Mouse (Mus musculus) lung, postnatal 0 days (tissue): ENCODE measurements around the gene Intu. TPM values are rescaled to one million over a fixed set of nuclear protein-coding genes. Genes with fewer than 3 reads are reported as not detected.

Experiments
- ATAC-seq: fragments of 200-750 bp; cut with Nextera tagmentation; 2 replicates; pipeline ENCODE4 v1.8.0; 2017; ENCODE audit warnings: moderate library complexity
- DNase-seq: peaks from one replicate; pipeline ENCODE4 v3.0.0-alpha.2; 2016; ENCODE audit warnings: low spot score
- H3K27ac ChIP-seq: fragments of 300-500 bp; sonication (generic); 2 replicates; pipeline ENCODE4 v1.5.1; 2014; ENCODE audit warnings: antibody characterized with exemption, mild to moderate bottlenecking, low read length, mixed read lengths
- H3K27me3 ChIP-seq: fragments of 300-500 bp; sonication (generic); replicated peaks from 2 replicates; pipeline ENCODE4 v1.6.1; 2014; ENCODE audit warnings: low read length, mixed read lengths; ENCODE audit not compliant: insufficient read depth
- H3K36me3 ChIP-seq: fragments of 300-500 bp; sonication (generic); 2 replicates; pipeline ENCODE4 v1.6.1; 2014; ENCODE audit warnings: low read length, mixed read lengths; ENCODE audit not compliant: insufficient read depth
- H3K4me1 ChIP-seq: fragments of 300-500 bp; sonication (generic); 2 replicates; pipeline ENCODE4 v1.6.1; 2014; ENCODE audit warnings: antibody characterized with exemption, low read depth, low read length, mixed read lengths; ENCODE audit not compliant: insufficient read depth
- H3K4me2 ChIP-seq: fragments of 300-500 bp; sonication (generic); replicated peaks from 2 replicates; pipeline ENCODE4 v1.6.1; 2014; ENCODE audit warnings: low read depth, mild to moderate bottlenecking, low read length, moderate library complexity, mixed read lengths
- H3K4me3 ChIP-seq: fragments of 300-500 bp; sonication (generic); 2 replicates; pipeline ENCODE4 v1.5.1; 2014; ENCODE audit warnings: low read depth, low read length
- H3K9ac ChIP-seq: fragments of 300-500 bp; sonication (generic); replicated peaks from 2 replicates; pipeline ENCODE4 v1.6.1; 2014; ENCODE audit warnings: low read depth, mild to moderate bottlenecking
- H3K9me3 ChIP-seq: fragments of 300-500 bp; sonication (generic); 2 replicates; pipeline ENCODE4 v1.6.1; 2016; ENCODE audit warnings: low read length, mixed read lengths
- CTCF ChIP-seq: IDR thresholded peaks from 2 replicates; pipeline ENCODE4 v1.5.1; 2016; ENCODE audit warnings: antibody characterized with exemption, mild to moderate bottlenecking
- EP300 ChIP-seq: IDR thresholded peaks from 2 replicates; pipeline ENCODE4 v1.6.1; 2016; ENCODE audit warnings: antibody characterized with exemption, mild to moderate bottlenecking, control low read depth
- WGBS: fragments of 180-500 bp; shearing (Covaris S2); extraction: QIAGEN DNeasy Blood & Tissue Kit; methylation state at CpG from one replicate; pipeline ENCODE4 v1.1.7; 2014; 5-methylcytosine and 5-hydroxymethylcytosine counted together
- polyA plus RNA-seq: library from polyadenylated mRNA; unstranded; fragments of >200 nt; fragmentation: Nextera tagmentation; extraction: Ambion mirVana; gene quantifications from 2 replicates; pipeline ENCODE4 v1.2.1, GENCODE M21; 2015

Gene Intu
- polyA plus RNA-seq, 1 experiment from 2014 or later, result 1.1 TPM

- DNase-seq, result no peak
- Histone ChIP-seq H3K27ac (no peak overlapping the region), H3K9ac (no peak overlapping the region), H3K4me3 (no peak overlapping the region), H3K4me1 (no peaks in the 10 kb centered on the region), H3K9me3 (no peaks in the 10 kb centered on the region), H3K36me3 (no peaks in the 10 kb centered on the region), H3K4me2 (no peak overlapping the region), H3K27me3 (no peaks in the 10 kb centered on the region)
- TF ChIP-seq CTCF (no peak), EP300 (no peak)
- 85% methylated on average over 11 of the region's 11 CpGs for WGBS
- ATAC-seq, result no peak
These were observed 124.5 kb downstream of the Intu start for GRCm38 (mm10) chr3:40655571-40655970.

- no peak for DNase-seq
- Histone ChIP-seq H3K36me3 (no peaks in the 10 kb centered on the region), H3K27me3 (no peaks in the 10 kb centered on the region), H3K4me1 (no peaks in the 10 kb centered on the region), H3K4me3 (no peak overlapping the region), H3K4me2 (no peak overlapping the region), H3K9me3 (no peaks in the 10 kb centered on the region), H3K9ac (no peak overlapping the region), H3K27ac (no peak overlapping the region)
- TF ChIP-seq EP300, result no peak
- no peak for TF ChIP-seq CTCF
- 72% methylated on average over 5 of the region's 5 CpGs for WGBS
- ATAC-seq, result no peak
These were observed 125.3 kb downstream of the Intu start for GRCm38 (mm10) chr3:40656339-40656738.

- Histone ChIP-seq H3K9me3 (no peaks in the 10 kb centered on the region), H3K4me2 (no peak overlapping the region), H3K27ac (no peak overlapping the region), H3K36me3 (no peaks in the 10 kb centered on the region), H3K27me3 (no peaks in the 10 kb centered on the region), H3K4me1 (no peaks in the 10 kb centered on the region), H3K9ac (no peak overlapping the region), H3K4me3 (no peak overlapping the region)
- ATAC-seq (no peak), DNase-seq (no peak)
- WGBS, result 96% methylated on average over 2 of the region's 2 CpGs
- no peak for TF ChIP-seq CTCF
- TF ChIP-seq EP300, result no peak
These were observed 129.1 kb downstream of the Intu start for GRCm38 (mm10) chr3:40660231-40660630.

- no peak for TF ChIP-seq EP300
- no peak for TF ChIP-seq CTCF
- no peak overlapping the region for H3K9ac ChIP-seq
- 95% methylated on average over 4 of the region's 4 CpGs for WGBS
- H3K4me3 ChIP-seq, result no peak overlapping the region
- H3K27ac ChIP-seq, result no peak overlapping the region
- DNase-seq (no peak), ATAC-seq (no peak)
- H3K4me1 ChIP-seq, result no peaks in the 10 kb centered on the region
- no peaks in the 10 kb centered on the region for H3K27me3 ChIP-seq
- no peaks in the 10 kb centered on the region for H3K9me3 ChIP-seq
- no peaks in the 10 kb centered on the region for H3K36me3 ChIP-seq
- no peak overlapping the region for H3K4me2 ChIP-seq
These were observed 135.0 kb downstream of the Intu start for GRCm38 (mm10) chr3:40666109-40666508.

DNA sequence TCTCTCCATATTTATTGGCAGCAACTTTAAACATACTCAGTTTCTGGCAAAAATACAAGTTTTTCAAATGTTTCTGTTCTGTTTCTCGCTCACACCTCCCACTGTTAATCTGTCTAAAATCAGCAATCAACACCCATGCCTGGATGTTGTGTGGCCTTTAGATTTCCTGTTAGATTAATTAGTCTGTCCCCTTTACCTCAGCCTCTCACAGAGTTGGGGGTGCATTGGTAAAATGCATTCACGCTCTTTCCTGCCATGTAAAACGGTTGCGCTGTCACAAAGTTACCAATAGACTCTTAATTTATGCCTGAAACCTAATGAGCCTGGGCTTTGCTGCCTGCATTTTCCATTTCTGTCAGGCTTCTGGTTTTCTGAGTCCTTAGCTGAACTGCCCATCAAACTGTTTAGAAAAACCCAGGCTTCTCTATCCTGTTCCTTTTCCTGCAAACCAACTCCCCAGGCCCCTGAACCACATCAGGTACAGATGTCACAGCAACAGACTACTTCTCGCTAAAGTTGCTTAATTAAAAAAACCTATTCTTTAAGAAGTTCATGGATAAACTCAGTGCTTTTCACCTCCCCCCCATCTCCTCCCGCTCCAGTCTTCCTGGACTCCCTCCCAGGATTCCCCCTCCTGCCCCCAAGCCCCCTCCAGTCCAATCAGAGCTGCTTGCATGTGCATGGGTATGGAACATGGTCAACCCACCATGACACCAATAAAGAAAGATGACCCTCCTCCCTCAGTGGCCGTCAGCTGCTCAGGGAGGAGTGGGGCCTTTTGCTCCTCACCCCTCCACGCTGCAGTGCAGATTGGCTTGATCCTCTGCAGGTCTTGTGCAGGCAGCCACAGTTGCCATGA lies 136.0 kb downstream of the Intu start:
- TF ChIP-seq CTCF, result no peak
- no peak for TF ChIP-seq EP300
- WGBS, result 77% methylated on average over 8 of the region's 8 CpGs
- Histone ChIP-seq H3K4me2 (no peak overlapping the region), H3K27me3 (no peaks in the 10 kb centered on the region), H3K9ac (no peak overlapping the region), H3K36me3 (no peaks in the 10 kb centered on the region), H3K4me3 (no peak overlapping the region), H3K27ac (no peak overlapping the region), H3K4me1 (no peaks in the 10 kb centered on the region), H3K9me3 (no peaks in the 10 kb centered on the region)
- no peak for DNase-seq
- ATAC-seq, result no peak

DNA sequence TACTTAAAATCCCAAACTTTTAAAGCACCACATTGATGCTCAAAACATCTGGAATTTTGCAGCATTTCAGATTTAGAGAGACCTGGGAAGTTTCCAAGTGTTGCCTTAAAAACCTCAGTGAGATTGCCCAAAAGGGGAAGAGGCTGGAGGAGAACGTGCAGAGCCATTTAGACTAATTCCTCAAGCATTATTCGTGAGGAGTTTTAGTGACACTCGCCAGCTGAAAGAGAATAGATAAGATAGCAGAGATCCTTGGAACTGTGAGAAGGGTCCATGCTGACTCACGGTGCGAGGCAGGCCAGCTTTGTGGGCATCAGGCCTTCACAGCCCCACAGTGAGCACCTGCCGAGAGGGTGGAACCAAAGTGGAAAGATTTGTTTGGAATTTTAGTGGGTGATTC lies 137.8 kb downstream of the Intu start:
- H3K4me2 ChIP-seq, result no peak overlapping the region
- TF ChIP-seq CTCF (no peak), EP300 (no peak)
- WGBS, result 53% methylated on average over 6 of the region's 6 CpGs

More for the DNA sequence above, 137.8 kb downstream of the Intu start:
- no peak overlapping the region for H3K27ac ChIP-seq
- H3K9me3 ChIP-seq, result no peaks in the 10 kb centered on the region
- no peaks in the 10 kb centered on the region for H3K27me3 ChIP-seq
- H3K4me3 ChIP-seq, result no peak overlapping the region
- DNase-seq, result no peak
- no peaks in the 10 kb centered on the region for H3K36me3 ChIP-seq
- no peak for ATAC-seq
- H3K9ac ChIP-seq, result no peak overlapping the region
- H3K4me1 ChIP-seq, result no peaks in the 10 kb centered on the region
